Mouse (Mus musculus): ENCODE measurements around the gene Rbp1. TPM values are rescaled to one million over a fixed set of nuclear protein-coding genes. Genes with fewer than 3 reads are reported as not detected.

The Rbp1 gene
- total and polyA plus RNA-seq, 2 experiments from 2014 or later: 12.0 to 39.5 TPM

DNA sequence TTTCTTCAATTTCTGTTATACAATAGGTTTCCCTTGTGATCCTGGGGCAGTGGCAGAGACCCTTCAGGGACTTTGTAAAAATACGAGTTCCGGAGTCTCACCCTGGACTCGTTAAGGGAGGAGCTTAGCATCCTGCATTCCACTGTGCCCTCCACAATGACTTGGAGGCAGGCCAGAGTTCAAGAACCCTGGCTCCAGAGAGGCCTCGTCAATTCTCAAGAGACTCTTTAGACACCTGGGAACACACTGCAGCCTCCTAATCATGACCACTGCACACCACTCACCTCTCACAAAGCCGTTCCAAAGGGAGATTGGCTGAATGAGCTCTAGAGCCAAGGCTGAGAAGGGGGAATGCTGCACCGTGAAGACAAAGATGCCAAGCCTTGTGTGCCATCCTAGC, 64.5 kb downstream of the Rbp1 start:
- Histone ChIP-seq H3K9ac (replicated peaks; ENCODE audit: low read length) (no peak overlapping the region), H3K4me1 (ENCODE audit: insufficient read depth, low read length) (no peaks in the 10 kb centered on the region), H3K36me3 (ENCODE audit: insufficient read depth, low read length) (no peaks in the 10 kb centered on the region), H3K9me3 (ENCODE audit: low read length) (no peaks in the 10 kb centered on the region), H3K27ac (no peak overlapping the region), H3K4me2 (ENCODE audit: low read depth, low read length) (no peak overlapping the region), H3K4me3 (ENCODE audit: low read length) (no peak overlapping the region), H3K27me3 (ENCODE audit: insufficient read depth, low read length) (no peaks in the 10 kb centered on the region)
- WGBS: 69% methylated on average over 6 of the region's 6 CpGs
- no peak for DNase-seq (ENCODE audit: low spot score)
- no peak for TF ChIP-seq CTCF (IDR thresholded peaks at IDR 0.05; ENCODE audit: low read depth)
- no peak for ATAC-seq

GRCm38 (mm10) chr9:98489532-98489931, 66.8 kb downstream of the Rbp1 start:
- no peak for TF ChIP-seq CTCF (IDR thresholded peaks at IDR 0.05; ENCODE audit: low read depth)
- Histone ChIP-seq H3K27ac (no peak overlapping the region), H3K36me3 (ENCODE audit: insufficient read depth, low read length) (no peaks in the 10 kb centered on the region), H3K4me1 (ENCODE audit: insufficient read depth, low read length) (no peaks in the 10 kb centered on the region), H3K9me3 (ENCODE audit: low read length) (no peaks in the 10 kb centered on the region), H3K27me3 (ENCODE audit: insufficient read depth, low read length) (no peaks in the 10 kb centered on the region), H3K9ac (replicated peaks; ENCODE audit: low read length) (no peak overlapping the region), H3K4me3 (ENCODE audit: low read length) (no peak overlapping the region), H3K4me2 (ENCODE audit: low read depth, low read length) (no peak overlapping the region)
- DNase-seq (ENCODE audit: low spot score) (no peak), ATAC-seq (no peak)
- 77% methylated on average over 4 of the region's 4 CpGs for WGBS

DNA sequence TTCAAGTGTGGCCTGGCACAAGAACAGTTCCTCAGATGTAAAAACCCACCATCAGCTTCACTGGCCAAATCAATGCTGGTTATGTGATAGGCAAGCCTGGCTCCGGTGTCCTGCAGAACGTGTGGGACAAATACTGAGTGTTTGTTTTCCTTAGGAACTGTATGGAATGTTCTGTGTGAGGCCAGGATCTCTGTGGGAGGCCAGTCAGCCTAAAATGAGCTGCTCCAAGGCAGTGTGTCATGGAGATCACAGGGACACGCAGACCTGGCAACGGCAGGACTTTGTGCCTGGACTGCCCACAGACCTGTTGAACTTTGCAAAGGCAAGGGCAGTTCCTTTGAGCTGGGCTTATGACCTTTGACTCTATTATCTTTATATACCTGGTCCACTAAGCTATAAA, 67.4 kb downstream of the Rbp1 start:
- H3K27ac ChIP-seq: no peak overlapping the region
- WGBS: 24% methylated on average over 4 of the region's 4 CpGs
- H3K9ac ChIP-seq (replicated peaks; ENCODE audit: low read length): no peak overlapping the region
- no peaks in the 10 kb centered on the region for H3K4me1 ChIP-seq (ENCODE audit: insufficient read depth, low read length)
- no peak for ATAC-seq
- no peak overlapping the region for H3K4me3 ChIP-seq (ENCODE audit: low read length)
- DNase-seq (ENCODE audit: low spot score): no peak
- TF ChIP-seq CTCF (IDR thresholded peaks at IDR 0.05; ENCODE audit: low read depth): no peak
- H3K4me2 ChIP-seq (ENCODE audit: low read depth, low read length): no peak overlapping the region
- H3K36me3 ChIP-seq (ENCODE audit: insufficient read depth, low read length): no peaks in the 10 kb centered on the region
- no peaks in the 10 kb centered on the region for H3K9me3 ChIP-seq (ENCODE audit: low read length)
- no peaks in the 10 kb centered on the region for H3K27me3 ChIP-seq (ENCODE audit: insufficient read depth, low read length)

GRCm38 (mm10) chr9:98491071-98491470, 68.3 kb downstream of the Rbp1 start:
- 70% methylated on average over 5 of the region's 5 CpGs for WGBS
- no peak for TF ChIP-seq CTCF (IDR thresholded peaks at IDR 0.05; ENCODE audit: low read depth)
- Histone ChIP-seq H3K4me2 (ENCODE audit: low read depth, low read length) (no peak overlapping the region), H3K4me3 (ENCODE audit: low read length) (no peak overlapping the region), H3K27me3 (ENCODE audit: insufficient read depth, low read length) (no peaks in the 10 kb centered on the region), H3K36me3 (ENCODE audit: insufficient read depth, low read length) (no peaks in the 10 kb centered on the region), H3K9ac (replicated peaks; ENCODE audit: low read length) (no peak overlapping the region), H3K27ac (no peak overlapping the region), H3K9me3 (ENCODE audit: low read length) (no peaks in the 10 kb centered on the region), H3K4me1 (ENCODE audit: insufficient read depth, low read length) (no peaks in the 10 kb centered on the region)
- no peak for DNase-seq (ENCODE audit: low spot score)
- no peak for ATAC-seq

DNA sequence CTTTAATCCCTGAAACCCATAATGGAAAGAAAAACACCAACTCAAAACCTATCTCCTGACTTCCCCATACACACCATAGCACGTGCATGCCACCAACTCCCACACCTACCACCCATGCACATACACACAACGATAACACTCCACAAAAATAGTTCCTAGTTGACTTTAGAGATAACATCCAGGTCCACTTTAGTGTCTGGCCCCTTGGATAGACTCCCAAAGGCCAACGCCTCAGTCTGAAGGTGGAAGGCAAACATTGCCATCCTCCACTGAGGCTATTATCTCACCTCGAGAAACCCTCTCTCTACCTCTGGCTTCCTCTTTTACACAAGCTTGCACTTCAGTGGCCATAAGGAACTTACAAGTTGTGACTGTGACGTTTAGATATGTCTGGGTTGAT, 69.5 kb downstream of the Rbp1 start:
- Histone ChIP-seq H3K36me3 (ENCODE audit: insufficient read depth, low read length) (no peaks in the 10 kb centered on the region), H3K9me3 (ENCODE audit: low read length) (no peaks in the 10 kb centered on the region), H3K9ac (replicated peaks; ENCODE audit: low read length) (no peak overlapping the region), H3K27me3 (ENCODE audit: insufficient read depth, low read length) (no peaks in the 10 kb centered on the region), H3K4me1 (ENCODE audit: insufficient read depth, low read length) (no peaks in the 10 kb centered on the region), H3K27ac (no peak overlapping the region), H3K4me2 (ENCODE audit: low read depth, low read length) (no peak overlapping the region), H3K4me3 (ENCODE audit: low read length) (no peak overlapping the region)
- no peak for TF ChIP-seq CTCF (IDR thresholded peaks at IDR 0.05; ENCODE audit: low read depth)
- WGBS: 88% methylated on average over 5 of the region's 5 CpGs
- no peak for DNase-seq (ENCODE audit: low spot score)
- ATAC-seq: no peak

DNA sequence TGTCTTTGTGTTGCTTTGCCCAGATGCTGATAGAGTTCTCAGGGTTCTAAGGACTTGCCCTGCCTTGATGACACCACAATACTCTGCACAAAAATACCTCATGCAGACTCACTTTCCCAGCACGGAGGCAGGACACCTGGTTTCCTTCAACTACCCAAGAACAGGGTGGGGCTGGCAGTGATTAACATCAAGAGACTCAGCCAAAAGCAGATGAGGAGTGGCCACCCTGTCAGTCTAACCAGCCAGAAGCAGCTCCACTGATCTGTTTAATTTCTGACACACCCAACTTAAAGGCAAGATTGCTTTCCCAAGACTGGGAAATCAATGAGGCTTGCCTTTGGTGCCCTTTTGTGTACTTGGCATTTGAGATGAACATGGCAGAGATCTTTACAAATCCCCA, 70.1 kb downstream of the Rbp1 start:
- ATAC-seq (no peak), DNase-seq (ENCODE audit: low spot score) (no peak)
- Histone ChIP-seq H3K36me3 (ENCODE audit: insufficient read depth, low read length) (no peaks in the 10 kb centered on the region), H3K4me1 (ENCODE audit: insufficient read depth, low read length) (no peaks in the 10 kb centered on the region), H3K9ac (replicated peaks; ENCODE audit: low read length) (no peak overlapping the region), H3K27ac (no peak overlapping the region), H3K27me3 (ENCODE audit: insufficient read depth, low read length) (no peaks in the 10 kb centered on the region), H3K4me2 (ENCODE audit: low read depth, low read length) (no peak overlapping the region), H3K4me3 (ENCODE audit: low read length) (no peak overlapping the region), H3K9me3 (ENCODE audit: low read length) (no peaks in the 10 kb centered on the region)
- 84% methylated on average over 1 of the region's 1 CpGs for WGBS
- TF ChIP-seq CTCF (IDR thresholded peaks at IDR 0.05; ENCODE audit: low read depth): no peak

Other genes starting within 250 kb of the Rbp1 start
- 1.3 and 3.1 TPM in 2 replicates for gene Nmnat3, start 135.5 kb upstream of the Rbp1 start, total RNA-seq (2014; rRNA removed)
- gene Nmnat3, start 135.5 kb upstream of the Rbp1 start, polyA plus RNA-seq (2015; fragmentation: Nextera tagmentation; extraction: Ambion mirVana): 1.5 and 1.7 TPM in 2 replicates
- 1.4 TPM in 1 of 2 replicates, not detected in the other for gene Rbp2, start 63.2 kb downstream of the Rbp1 start, total RNA-seq (2014; rRNA removed)
- gene Rbp2, start 63.2 kb downstream of the Rbp1 start, polyA plus RNA-seq (2015; fragmentation: Nextera tagmentation; extraction: Ambion mirVana): 1.1 and 1.9 TPM in 2 replicates
- 66.8 and 67.0 TPM in 2 replicates for gene Copb2, start 140.8 kb downstream of the Rbp1 start, total RNA-seq (2014; rRNA removed)
- gene Copb2, start 140.8 kb downstream of the Rbp1 start, polyA plus RNA-seq (2015; fragmentation: Nextera tagmentation; extraction: Ambion mirVana): 101 and 103 TPM in 2 replicates
- 44.8 and 56.8 TPM in 2 replicates for gene Mrps22, start 178.7 kb downstream of the Rbp1 start, total RNA-seq (2014; rRNA removed)
- gene Mrps22, start 178.7 kb downstream of the Rbp1 start, polyA plus RNA-seq (2015; fragmentation: Nextera tagmentation; extraction: Ambion mirVana): 43.8 and 48.5 TPM in 2 replicates

All from hindbrain, postnatal 0 days (tissue).